Mouse (Mus musculus): Measurements from ENCODE around the gene Wt1. TPM values are rescaled to one million over a fixed set of nuclear protein-coding genes. Genes with fewer than 3 reads are reported as not detected.

Wt1 gene
- total RNA-seq, 2 experiments from 2014 or later: 0.16 to 0.27 TPM

DNA sequence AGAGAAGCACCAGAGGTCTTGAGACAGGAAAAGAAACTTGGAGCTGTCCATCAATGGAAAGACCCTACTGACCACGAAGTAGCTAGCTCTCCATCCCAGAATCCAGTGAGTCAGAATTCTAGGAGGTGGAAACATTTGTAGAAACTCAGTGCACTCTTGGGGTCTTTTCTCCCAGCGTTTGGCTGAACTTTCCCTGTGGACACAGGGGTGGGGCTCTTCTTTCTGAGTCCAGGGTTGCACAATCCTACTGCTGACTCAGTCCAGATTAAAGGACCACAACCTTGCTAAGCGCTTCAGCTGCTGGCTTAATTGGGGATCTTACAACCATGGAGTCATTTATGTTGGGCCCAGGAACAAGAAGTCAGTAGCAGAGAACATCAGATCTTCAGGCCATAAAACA is 41.8 kb downstream of the Wt1 start:
- intact Hi-C loops (cut with DNase I): no loop called here
- DNase-seq (ENCODE audit: low spot score in 2 of 2): no peak

DNA sequence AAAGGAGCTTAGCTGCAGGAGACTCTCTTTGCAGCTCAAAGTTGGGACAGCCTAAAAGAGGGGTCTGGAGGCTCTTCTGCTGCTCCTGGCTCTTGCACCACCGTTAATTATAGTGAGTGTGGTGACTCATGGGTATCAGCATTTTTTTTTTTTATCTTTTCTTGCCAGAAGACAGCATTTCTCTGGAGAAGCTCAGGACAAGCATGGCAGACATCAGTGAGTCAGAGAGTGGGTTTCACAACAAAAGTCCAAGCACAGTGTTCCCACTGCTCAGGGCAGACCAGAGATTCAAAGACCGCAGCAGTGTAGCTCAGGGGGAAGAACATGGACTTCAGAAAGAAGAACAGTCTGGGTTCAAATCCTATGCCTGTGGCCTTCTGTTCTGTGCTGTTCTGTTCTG is 47.9 kb downstream of the Wt1 start:
- intact Hi-C loops (cut with DNase I): no loop called here
- DNase-seq (ENCODE audit: low spot score in 2 of 2): no peak

GRCm38 (mm10) chr2:105178871-105179270 is 52.5 kb downstream of the Wt1 start:
- intact Hi-C loops (cut with DNase I): no loop called here
- DNase-seq (ENCODE audit: low spot score in 2 of 2): no peak

DNA sequence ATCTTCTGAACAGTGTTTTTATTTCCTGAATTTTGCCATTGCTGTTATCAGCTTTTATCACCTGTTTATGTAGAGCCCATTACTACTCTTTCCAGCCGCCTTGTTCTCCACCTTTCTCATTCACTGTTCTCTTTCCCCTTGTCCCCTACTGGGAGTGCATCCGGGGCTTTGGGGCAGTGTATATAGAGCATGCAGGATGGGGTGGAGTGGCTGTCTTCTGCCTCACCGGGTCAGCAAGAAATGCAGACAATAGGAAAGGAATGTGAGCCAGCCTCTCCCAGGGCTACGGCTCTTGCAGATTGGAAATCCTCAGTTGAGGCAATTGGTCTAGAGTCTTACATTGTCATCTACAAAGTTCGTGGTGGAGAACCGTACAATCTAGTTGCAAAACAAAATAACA is 56.2 kb downstream of the Wt1 start:
- intact Hi-C loops (cut with DNase I): no loop called here
- no peak for DNase-seq (ENCODE audit: low spot score in 2 of 2)

GRCm38 (mm10) chr2:105185140-105185539 is 58.8 kb downstream of the Wt1 start:
- intact Hi-C loops (cut with DNase I): no loop called here
- DNase-seq (ENCODE audit: low spot score in 2 of 2): no peak

DNA sequence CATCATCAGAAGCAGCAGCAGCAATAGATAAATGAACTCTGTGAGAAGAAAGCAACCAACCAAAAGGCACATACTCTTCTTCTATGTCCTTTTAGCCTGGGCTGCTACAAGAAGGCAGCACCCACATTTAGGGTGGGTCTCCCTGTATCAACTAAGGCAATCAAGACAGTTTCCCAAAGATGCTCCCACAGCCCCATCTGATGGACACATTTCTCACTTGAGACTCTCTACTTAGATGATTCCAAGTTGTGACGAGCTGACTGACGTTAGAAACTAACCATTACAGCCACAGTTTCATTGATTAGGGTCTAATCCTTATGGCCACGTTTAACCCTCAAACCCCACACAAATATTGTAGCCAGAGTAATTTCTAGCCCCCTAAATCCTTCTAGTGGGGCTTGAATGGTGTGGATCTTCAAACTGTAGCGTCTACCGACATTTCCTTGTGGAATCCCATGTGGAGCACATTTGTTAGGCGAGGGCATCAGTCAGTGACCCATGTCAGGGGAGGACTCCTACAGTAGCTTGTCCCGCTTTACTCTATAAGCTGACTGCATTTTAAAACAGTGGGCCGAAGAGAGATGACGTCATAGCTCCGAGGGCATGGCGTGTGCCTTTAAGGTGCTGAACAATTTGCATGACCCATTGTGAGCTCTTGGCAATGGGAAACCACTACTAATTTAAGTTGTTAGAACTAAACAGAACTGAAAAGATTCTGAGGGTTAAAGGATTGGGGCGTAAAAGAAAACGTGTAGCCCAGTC is 59.6 kb downstream of the Wt1 start:
- intact Hi-C loops (cut with DNase I): no loop called here
- no peak for DNase-seq (ENCODE audit: low spot score in 2 of 2)

DNA sequence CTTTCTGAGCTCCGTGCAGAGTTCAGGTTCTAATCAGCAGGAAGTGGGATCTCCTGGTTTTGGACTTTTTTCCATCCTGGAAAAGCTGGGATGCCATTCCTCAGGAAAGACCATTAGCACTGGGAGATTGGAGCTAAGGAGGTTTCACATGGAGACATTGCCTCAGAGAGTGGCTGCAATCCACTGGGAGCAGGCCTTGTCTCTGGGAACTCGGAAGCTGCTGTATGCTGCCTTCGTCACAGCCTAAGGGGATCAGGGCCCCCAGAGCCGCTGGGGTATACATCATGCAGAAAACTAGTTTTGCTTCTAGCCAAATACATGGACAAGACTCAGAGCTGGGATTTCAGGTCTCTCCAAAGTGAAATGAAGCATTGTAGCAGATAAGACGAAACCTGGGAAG is 60.3 kb downstream of the Wt1 start:
- DNase-seq (ENCODE audit: low spot score in 2 of 2): no peak
- intact Hi-C loops (cut with DNase I): no loop called here

GRCm38 (mm10) chr2:105188182-105188581 is 61.9 kb downstream of the Wt1 start:
- DNase-seq (ENCODE audit: low spot score in 2 of 2): no peak
- intact Hi-C loops (cut with DNase I): no loop called here

GRCm38 (mm10) chr2:105189352-105189751 is 63.0 kb downstream of the Wt1 start:
- DNase-seq (ENCODE audit: low spot score in 2 of 2): no peak
- intact Hi-C loops (cut with DNase I): no loop called here

GRCm38 (mm10) chr2:105200152-105200551 is 73.8 kb downstream of the Wt1 start:
- no peak for DNase-seq (ENCODE audit: low spot score in 2 of 2)
- intact Hi-C loops (cut with DNase I): no loop called here

GRCm38 (mm10) chr2:105206563-105207174 is 80.3 kb downstream of the Wt1 start:
- intact Hi-C loops (cut with DNase I): no loop called here

DNA sequence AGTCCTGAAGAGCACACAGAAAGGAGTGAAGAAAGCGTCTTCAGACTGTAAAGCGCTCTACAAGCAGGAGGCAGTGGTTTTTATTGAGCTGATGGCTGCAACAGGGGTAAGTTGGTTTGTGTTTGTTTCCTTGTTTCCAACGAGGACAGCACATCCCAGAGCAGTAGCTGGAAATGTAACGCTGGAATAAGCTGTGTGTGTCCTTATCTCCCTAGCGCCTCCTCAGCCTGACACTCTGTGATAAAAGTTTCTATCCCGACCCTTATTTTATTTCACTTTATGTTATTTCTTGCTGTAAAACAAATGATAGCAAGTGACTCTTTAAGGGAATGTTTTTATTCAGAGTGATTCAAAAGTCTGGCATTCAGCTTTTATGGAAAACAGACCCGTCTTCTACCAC is 86.5 kb downstream of the Wt1 start:
- no peak for DNase-seq (ENCODE audit: low spot score in 2 of 2)
- intact Hi-C loops (cut with DNase I): no loop called here

More at GRCm38 (mm10) chr2:105206563-105207174, 80.3 kb downstream of the Wt1 start:
- no peak for DNase-seq (ENCODE audit: low spot score in 2 of 2)

- no peak for DNase-seq (ENCODE audit: low spot score in 2 of 2)
- intact Hi-C loops (cut with DNase I): no loop called here
Measured at GRCm38 (mm10) chr2:105215914-105216313, 89.6 kb downstream of the Wt1 start.

DNA sequence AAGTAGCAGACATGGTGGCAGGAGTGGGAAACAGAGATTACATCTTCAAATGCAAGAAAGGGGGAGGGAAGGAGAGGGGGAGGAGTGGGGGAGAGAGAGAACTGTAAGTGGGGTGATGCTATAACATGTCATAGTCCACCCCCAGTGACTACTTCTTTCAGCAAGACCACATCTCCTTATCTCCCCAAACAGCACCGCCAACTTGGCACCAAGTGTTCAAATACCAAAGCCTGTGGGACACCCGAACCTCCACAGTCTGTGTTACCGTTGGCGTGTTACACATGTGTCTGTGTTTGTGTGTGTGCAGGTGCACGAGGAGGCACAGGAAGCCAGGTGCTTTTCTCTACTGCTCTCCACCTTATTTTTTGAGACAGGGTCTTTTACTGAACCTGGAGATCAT is 92.9 kb downstream of the Wt1 start:
- intact Hi-C loops (cut with DNase I): no loop called here
- DNase-seq (ENCODE audit: low spot score in 2 of 2): no peak

DNA sequence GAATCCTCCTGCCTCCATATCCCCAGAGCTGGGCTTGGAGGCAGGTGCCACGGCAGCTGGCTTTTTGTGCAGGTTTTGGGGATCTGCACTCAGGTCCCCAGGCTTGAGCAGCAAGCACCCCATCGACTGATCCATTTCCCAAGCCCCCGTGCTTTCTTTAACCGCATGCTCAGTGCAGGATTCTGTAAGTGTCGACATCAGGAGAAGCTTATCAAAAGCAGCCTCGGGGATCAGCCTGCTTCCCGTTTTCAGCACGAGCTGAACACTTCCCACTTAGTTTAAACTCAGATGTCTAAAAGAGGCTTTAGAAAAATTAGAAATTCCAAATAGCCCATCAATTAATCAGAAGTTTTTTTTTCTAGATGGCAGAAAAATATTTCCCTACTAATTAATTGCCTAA is 93.3 kb downstream of the Wt1 start:
- DNase-seq (ENCODE audit: low spot score in 2 of 2): no peak
- intact Hi-C loops (cut with DNase I): no loop called here

DNA sequence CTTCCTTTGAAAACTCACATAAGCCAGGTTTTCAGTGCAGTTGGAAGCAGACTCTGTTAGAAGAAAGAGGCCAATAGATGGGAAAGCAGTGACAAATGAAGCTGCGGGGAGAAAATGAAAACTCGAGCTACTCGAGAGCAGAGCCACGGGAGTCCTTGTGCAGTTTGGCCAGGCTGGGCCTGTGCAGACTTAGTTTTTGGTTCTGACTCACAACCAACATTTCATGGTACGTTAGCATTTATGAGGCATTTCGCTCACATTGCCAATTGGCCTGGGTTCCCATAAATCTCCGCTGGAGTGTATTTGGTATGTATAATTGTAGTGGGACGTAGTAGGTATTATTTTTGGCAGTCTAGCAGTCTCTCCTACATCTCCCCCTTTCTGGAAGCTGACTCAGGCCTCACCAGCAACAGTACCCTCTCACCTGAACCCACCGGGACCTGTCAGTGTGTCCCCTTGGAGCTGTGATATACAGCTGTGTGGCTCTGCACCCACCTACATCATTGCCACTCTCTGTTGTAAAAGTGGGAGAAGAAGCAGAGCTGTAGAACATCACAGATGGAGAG is 94.5 kb downstream of the Wt1 start:
- DNase-seq (ENCODE audit: low spot score in 2 of 2): no peak
- intact Hi-C loops (cut with DNase I): no loop called here

Other genes with a start within 250 kb of the Wt1 start
- gene Eif3m, start 109.4 kb upstream of the Wt1 start, total RNA-seq (2021): 10 to 100 TPM; 83.5 to 85.4 TPM
- not detected for gene Gm11060, start 34.5 kb upstream of the Wt1 start, total RNA-seq (2021)
- gene Them7, start 97.8 kb downstream of the Wt1 start, total RNA-seq (2021): not detected

Measured in left cerebral cortex, postnatal 36 days (tissue).